Mouse (Mus musculus) bone marrow, adult 2 months (tissue): ENCODE measurements around the gene Shld2. TPM values are rescaled to one million over a fixed set of nuclear protein-coding genes. Genes with fewer than 3 reads are reported as not detected.
"Not testable (repeated sequence)": the region's sequence is repeated elsewhere in the genome, so short reads cannot be mapped to it uniquely, and the experiment has no call there.

Source experiments
- H3K27ac ChIP-seq: fragments of 200-500 bp; 2 replicates; pipeline ENCODE4 v1.5.1; 2012; ENCODE audit warnings: low read depth, mild to moderate bottlenecking, control low read depth, inconsistent platforms, low read length; ENCODE audit not compliant: control insufficient read depth, poor library complexity, insufficient read depth
- H3K4me1 ChIP-seq: fragments of 200-500 bp; 2 replicates; pipeline ENCODE4 v1.6.1; 2011; ENCODE audit warnings: low read length; ENCODE audit not compliant: control insufficient read depth, insufficient read depth
- H3K4me3 ChIP-seq: fragments of 200-500 bp; replicated peaks from 2 replicates; pipeline ENCODE3; 2011; ENCODE audit warnings: mild to moderate bottlenecking, low read depth, low read length, control low read depth; ENCODE audit not compliant: control insufficient read depth
- CTCF ChIP-seq: fragments of 200-500 bp; IDR thresholded peaks from 2 replicates; pipeline ENCODE4 v1.5.1; 2011; ENCODE audit warnings: low read length, control low read depth; ENCODE audit not compliant: control insufficient read depth, insufficient read depth
- POLR2A ChIP-seq: fragments of 200-500 bp; IDR thresholded peaks from 2 replicates; pipeline ENCODE4 v1.6.1; 2011; ENCODE audit warnings: low read depth, mild to moderate bottlenecking, control low read depth, low read length, borderline replicate concordance; ENCODE audit not compliant: control insufficient read depth
- WGBS: fragments of 180-500 bp; shearing (Covaris S2); methylation state at CpG from one replicate; pipeline ENCODE4 v1.1.7; 2018; 5-methylcytosine and 5-hydroxymethylcytosine counted together
- polyA plus RNA-seq: library from polyadenylated mRNA; stranded (reverse); fragments of >200 nt; gene quantifications from 2 replicates; pipeline ENCODE4 v1.2.4, GENCODE M21; 2011; ENCODE audit warnings: low replicate concordance; ENCODE audit not compliant: missing spikeins, insufficient read depth, insufficient read length

Gene Shld2
- polyA plus RNA-seq, 1 experiment, result 0.45 TPM

DNA sequence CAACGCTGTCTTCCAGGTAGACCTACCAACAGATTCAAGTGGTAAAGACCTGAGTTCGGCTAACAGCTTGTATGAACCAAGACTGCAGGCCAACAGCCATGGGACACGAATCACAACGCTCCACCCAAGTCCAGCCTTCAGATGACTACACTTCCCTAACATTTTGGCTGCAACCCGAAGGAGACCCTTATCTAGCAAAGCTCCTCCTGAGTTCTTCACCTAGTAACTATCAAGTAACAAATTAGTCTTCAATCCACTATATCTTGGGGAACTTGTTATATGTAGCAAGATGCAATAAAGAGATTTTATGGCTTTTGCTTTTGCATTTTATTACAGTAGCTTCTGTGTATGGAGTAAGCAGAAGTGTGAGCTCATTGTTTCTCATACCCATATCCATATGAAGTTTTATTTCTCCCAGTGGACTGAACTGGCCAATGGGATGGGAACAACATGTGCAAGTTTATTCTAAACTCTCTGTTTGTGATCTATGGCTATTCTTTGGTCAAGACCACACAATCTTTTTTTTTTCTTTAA, 28.5 kb downstream of the Shld2 start:
- TF ChIP-seq CTCF (no peak), POLR2A (no peak)
- H3K4me1 ChIP-seq, result no peaks in the 10 kb centered on the region
- no peak overlapping the region for H3K27ac ChIP-seq
- H3K4me3 ChIP-seq, result no peak overlapping the region
- WGBS, result 82% methylated on average over 5 of the region's 5 CpGs

DNA sequence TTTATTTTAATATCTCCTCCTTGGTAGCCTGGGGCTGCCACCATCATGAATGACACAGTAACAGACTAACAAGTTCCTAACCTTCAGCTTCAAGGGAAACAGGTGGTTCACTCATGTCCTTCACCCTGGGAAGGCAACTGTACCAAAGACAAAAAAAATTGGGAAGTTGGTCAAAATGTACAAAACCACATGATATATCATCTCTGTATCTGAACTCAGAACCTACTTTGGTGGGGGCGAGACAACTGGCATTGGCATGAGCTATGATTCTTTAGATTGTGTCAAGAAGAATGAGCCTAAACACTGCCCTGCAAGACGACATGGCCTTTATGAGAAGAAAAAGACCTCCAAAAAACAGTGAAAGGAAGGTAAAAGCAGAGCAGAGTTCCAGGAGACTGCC, 29.5 kb downstream of the Shld2 start:
- TF ChIP-seq POLR2A, result no peak
- no peak for TF ChIP-seq CTCF
- Histone ChIP-seq H3K4me1 (no peaks in the 10 kb centered on the region), H3K4me3 (no peak overlapping the region), H3K27ac (no peak overlapping the region)
- WGBS, result 20% methylated on average over 2 of the region's 2 CpGs

DNA sequence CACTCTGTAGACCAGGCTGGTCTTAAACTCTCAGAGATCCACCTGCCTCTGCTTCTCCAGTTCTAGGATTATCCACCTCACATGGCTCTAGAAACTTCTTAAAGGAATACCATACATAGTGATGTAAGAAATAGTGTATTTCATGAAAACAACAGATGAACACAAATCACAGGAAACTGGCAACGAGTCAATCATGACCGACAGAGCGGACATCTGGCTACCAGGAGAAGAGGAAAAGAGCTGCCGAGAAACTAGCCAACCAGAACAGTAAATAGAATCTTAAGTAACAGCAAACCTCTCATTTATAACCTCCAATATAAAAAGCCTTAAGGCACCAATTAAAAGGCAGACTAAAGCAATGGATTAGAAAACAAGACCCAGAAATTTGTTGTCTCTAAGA, 30.6 kb downstream of the Shld2 start:
- no peaks in the 10 kb centered on the region for H3K4me1 ChIP-seq
- no peak for TF ChIP-seq POLR2A
- 61% methylated on average over 4 of the region's 4 CpGs for WGBS
- no peak overlapping the region for H3K27ac ChIP-seq
- H3K4me3 ChIP-seq, result no peak overlapping the region

DNA sequence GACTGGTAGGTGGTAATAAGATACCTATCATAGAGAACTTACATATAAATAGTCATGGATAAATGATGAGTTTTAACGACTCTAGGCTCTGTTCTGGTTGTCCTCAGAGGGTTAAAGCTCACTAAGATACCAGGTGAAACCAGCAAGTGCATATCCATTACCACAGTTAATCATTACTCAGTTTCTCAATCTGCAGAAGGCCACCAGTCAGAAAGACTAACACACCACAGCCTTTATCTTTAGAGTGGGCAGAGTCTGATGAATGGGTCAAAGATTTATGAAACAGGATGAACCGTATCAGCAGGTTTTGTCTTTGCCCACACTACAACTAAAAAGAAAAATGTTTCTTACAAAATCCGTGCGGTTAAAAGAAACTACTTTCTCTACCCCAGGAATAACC, 35.1 kb downstream of the Shld2 start:
- WGBS, result 80% methylated on average over 4 of the region's 4 CpGs
- no peak for TF ChIP-seq POLR2A
- TF ChIP-seq CTCF, result no peak
- no peaks in the 10 kb centered on the region for H3K4me1 ChIP-seq
- H3K4me3 ChIP-seq, result no peak overlapping the region
- no peak overlapping the region for H3K27ac ChIP-seq

DNA sequence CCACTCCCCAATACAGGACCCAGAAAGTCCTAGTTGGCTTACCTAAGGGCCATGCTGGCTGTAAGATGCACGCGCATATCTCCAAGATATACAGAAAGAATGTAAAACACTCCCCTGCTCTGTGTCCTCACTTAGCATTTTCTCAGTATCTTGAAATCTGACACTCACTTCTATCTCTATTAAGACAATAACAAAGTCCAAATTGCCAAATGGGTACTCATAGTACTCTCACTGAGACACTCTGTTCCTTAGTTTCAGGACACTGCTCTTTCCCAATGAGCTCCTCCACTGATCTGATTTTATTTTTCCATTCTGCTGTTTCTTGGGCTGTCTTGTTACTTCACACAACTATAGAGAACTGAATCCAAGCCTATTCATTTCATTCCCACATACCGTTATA, 36.2 kb downstream of the Shld2 start:
- TF ChIP-seq CTCF (no peak), POLR2A (no peak)
- Histone ChIP-seq H3K27ac (no peak overlapping the region), H3K4me3 (no peak overlapping the region), H3K4me1 (no peaks in the 10 kb centered on the region)
- 91% methylated on average over 3 of the region's 3 CpGs for WGBS

DNA sequence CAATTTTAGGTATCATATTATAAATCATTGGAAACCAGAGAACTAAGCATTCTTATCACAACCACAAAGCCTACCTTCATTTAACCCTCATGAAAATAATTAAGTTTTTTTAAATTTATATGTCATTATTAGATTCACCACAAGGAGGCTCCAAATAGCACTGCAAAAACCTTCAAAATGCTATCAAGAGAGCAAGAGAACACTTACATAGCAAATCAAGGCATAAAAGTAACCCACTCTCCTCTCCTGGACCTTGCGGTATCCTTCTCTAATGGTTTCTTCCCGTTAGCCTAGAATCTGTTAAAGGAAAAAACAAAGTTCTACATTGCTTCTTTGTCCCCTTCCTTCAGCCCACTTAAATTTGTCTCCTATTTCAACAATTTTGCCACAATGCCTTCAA, 37.0 kb downstream of the Shld2 start:
- 58% methylated on average over 2 of the region's 2 CpGs for WGBS
- H3K4me1 ChIP-seq, result no peaks in the 10 kb centered on the region
- TF ChIP-seq CTCF (no peak), POLR2A (no peak)
- no peak overlapping the region for H3K4me3 ChIP-seq
- H3K27ac ChIP-seq, result no peak overlapping the region

DNA sequence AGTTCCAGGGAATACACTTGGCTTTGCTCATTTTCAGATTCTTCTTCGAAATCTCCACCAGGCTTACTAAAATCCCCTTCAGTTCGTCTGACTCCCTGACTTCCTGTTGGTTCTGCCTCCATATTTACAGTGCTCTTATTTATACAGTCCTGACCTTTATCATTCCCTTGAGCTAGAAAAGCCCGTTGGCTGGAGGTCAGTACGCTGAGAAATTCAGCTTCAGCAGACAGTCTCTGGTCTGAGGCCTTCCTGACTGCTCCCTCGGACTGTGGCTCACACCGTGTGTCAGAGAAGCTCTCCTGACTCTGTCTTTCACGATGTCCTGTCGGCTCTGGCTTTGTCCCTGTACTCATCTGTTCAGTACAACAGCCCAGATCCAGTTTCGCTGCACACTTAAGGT, 42.2 kb downstream of the Shld2 start:
- no peak overlapping the region for H3K4me3 ChIP-seq
- H3K4me1 ChIP-seq, result no peaks in the 10 kb centered on the region
- TF ChIP-seq POLR2A, result no peak
- TF ChIP-seq CTCF, result no peak
- H3K27ac ChIP-seq, result no peak overlapping the region
- 82% methylated on average over 9 of the region's 9 CpGs for WGBS

DNA sequence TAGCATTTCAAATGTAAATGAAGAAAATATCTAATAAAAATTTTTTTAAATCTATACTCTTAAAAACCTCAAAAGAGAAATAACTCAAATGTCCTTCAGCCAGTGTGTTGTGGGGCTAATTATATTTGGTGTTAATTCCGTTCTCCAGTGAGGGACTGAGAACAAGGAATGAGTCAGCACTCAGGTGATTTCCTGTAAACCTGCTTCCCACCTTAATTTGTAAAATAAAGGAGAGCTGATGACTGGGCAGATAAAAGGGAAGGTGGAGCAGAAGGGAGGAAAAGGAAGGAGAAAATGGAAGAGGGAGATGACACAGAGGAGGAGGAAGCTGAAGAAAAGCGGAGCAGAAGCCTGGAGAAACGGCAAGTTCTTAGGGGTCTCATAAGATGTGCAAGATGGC, 51.8 kb downstream of the Shld2 start:
- 66% methylated on average over 3 of the region's 3 CpGs for WGBS
- not testable (repeated sequence) for H3K4me1 ChIP-seq, H3K4me3 ChIP-seq, H3K27ac ChIP-seq

DNA sequence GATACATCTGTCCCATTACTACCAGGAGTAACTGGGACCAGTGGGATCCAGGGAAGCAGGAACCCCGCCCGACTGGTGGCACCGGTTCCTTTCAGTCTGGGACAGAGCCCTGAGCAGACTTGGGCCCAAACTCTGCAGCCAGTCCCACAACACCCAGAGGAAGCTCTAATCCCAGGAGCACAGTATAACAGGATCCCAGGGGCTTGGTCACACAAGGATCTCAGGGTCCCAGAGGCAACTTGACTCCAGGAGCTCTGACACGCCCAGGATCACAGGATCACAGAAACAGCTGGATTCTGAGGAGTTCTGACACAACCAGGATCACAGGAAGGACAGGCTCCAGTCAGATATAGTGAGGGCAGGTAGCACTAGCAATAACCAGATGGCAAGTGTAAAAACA, 57.0 kb downstream of the Shld2 start:
- 86% methylated on average over 4 of the region's 4 CpGs for WGBS
- Histone ChIP-seq H3K4me1 (no peaks in the 10 kb centered on the region), H3K27ac (no peak overlapping the region), H3K4me3 (no peak overlapping the region)
- no peak for TF ChIP-seq CTCF
- TF ChIP-seq POLR2A, result no peak
